Mouse (Mus musculus) spleen, adult 2 months (tissue): ENCODE data around the gene Tia1. TPM values are rescaled to one million over a fixed set of nuclear protein-coding genes. Genes with fewer than 3 reads are reported as not detected.
A peak's percentile ranks its signal among the peaks of the same experiment; 100 is the strongest.
"Not testable (repeated sequence)": the region's sequence is repeated elsewhere in the genome, so short reads cannot be mapped to it uniquely, and the experiment has no call there.

Source experiments
- DNase-seq, 2 experiments: peaks; one replicate each; pipeline versions ENCODE4 v3.0.0 to v3.0.0-alpha.2; 2012 to 2021; ENCODE audit warnings: low spot score in 2 of 2, low read depth in 1 of 2
- H3K27ac ChIP-seq: fragments of 200-500 bp; 2 replicates; pipeline ENCODE4 v1.5.1; 2012; ENCODE audit warnings: low read length, inconsistent platforms; ENCODE audit not compliant: insufficient read depth
- H3K27me3 ChIP-seq: fragments of 200-500 bp; 2 replicates; pipeline ENCODE4 v1.6.1; 2012; ENCODE audit warnings: mild to moderate bottlenecking, moderate library complexity, low read length, inconsistent platforms; ENCODE audit not compliant: control insufficient read depth, insufficient read depth
- H3K36me3 ChIP-seq: fragments of 200-500 bp; 2 replicates; pipeline ENCODE4 v1.6.1; 2012; ENCODE audit warnings: mild to moderate bottlenecking, low read length, inconsistent platforms; ENCODE audit not compliant: control insufficient read depth, insufficient read depth
- H3K4me1 ChIP-seq: fragments of 200-500 bp; 2 replicates; pipeline ENCODE4 v1.6.1; 2011; ENCODE audit warnings: inconsistent platforms; ENCODE audit not compliant: control insufficient read depth, insufficient read depth, insufficient read length
- H3K4me3 ChIP-seq: fragments of 200-500 bp; 2 replicates; pipeline ENCODE4 v1.5.1; 2011; ENCODE audit warnings: mild to moderate bottlenecking, inconsistent platforms; ENCODE audit not compliant: insufficient read depth, insufficient read length; ENCODE audit errors: extremely low read depth
- CTCF ChIP-seq: fragments of 200-500 bp; IDR thresholded peaks from 2 replicates; pipeline ENCODE4 v1.5.1; 2011; ENCODE audit warnings: mild to moderate bottlenecking, inconsistent platforms; ENCODE audit not compliant: insufficient read depth, insufficient read length, insufficient replicate concordance; ENCODE audit errors: extremely low read depth
- POLR2A ChIP-seq: fragments of 200-500 bp; IDR thresholded peaks from 2 replicates; pipeline ENCODE4 v1.6.1; 2011; ENCODE audit warnings: low read depth, low read length, inconsistent platforms
- WGBS: fragments of 180-500 bp; shearing (Covaris S2); methylation state at CpG from one replicate; pipeline ENCODE4 v1.1.7; 2018; 5-methylcytosine and 5-hydroxymethylcytosine counted together
- polyA plus RNA-seq: library from polyadenylated mRNA; depleted of rRNA; stranded (reverse); fragments of >200 nt; gene quantifications from 2 replicates; pipeline ENCODE4 v1.2.3, GENCODE M21; 2012

The Tia1 gene
- polyA plus RNA-seq, 1 experiment, result 15.4 TPM

DNA sequence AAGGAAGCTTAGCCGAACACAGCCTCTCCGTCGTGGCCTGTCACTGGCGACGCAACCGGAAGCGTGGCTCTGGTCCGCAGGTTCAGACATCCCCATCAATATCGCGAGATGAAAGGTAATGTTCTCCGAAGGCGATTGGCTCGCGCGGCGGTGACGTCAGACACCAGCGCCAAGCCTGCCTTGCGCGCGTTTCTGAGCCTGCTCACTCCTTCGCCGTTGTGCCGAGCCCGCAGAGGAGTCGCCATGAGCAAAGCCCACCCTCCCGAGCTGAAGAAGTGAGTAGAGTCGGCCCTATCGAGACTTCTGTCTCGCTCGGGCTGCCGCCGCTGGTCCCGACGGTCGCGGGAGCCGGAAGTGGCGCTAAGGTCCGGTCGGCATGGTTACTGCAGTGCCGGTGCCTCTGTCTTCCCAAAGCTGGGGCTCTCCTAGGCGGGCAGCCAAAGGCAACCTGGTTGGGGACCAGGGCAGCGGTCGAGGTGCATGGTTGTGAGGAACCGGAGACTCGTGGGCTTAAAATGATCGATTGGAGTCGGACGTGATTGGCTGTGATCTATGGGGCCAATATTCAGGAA, 32.6 kb upstream of the Tia1 start:
- H3K36me3 ChIP-seq, result peaks cover 3% of the 10 kb centered on the region; the same call in 1 of the 2 replicates
- peak; percentile 90 to 93 for DNase-seq
- H3K27ac ChIP-seq, result peak overlapping the region; percentile 85
- under 1% methylated on average over 50 of the region's 50 CpGs for WGBS
- peaks cover 4% of the 10 kb centered on the region; the same call in 1 of the 2 replicates for H3K4me1 ChIP-seq
- no peaks in the 10 kb centered on the region for H3K27me3 ChIP-seq
- no peak for TF ChIP-seq CTCF
- peak; percentile 95 for TF ChIP-seq POLR2A
- H3K4me3 ChIP-seq, result peak overlapping the region; percentile 90

GRCm38 (mm10) chr6:86371950-86372516, 32.0 kb upstream of the Tia1 start:
- 3% methylated on average over 12 of the region's 12 CpGs for whole genome bisulfite sequencing
- Histone ChIP-seq H3K4me3 (peak overlapping the region; percentile 90), H3K27me3 (no peaks in the 10 kb centered on the region), H3K27ac (no peak overlapping the region), H3K4me1 (peaks cover 4% of the 10 kb centered on the region; the same call in 1 of the 2 replicates), H3K36me3 (peaks cover 6% of the 10 kb centered on the region)
- TF ChIP-seq POLR2A, result no peak
- TF ChIP-seq CTCF, result no peak
- DNase-seq, result no peak

DNA sequence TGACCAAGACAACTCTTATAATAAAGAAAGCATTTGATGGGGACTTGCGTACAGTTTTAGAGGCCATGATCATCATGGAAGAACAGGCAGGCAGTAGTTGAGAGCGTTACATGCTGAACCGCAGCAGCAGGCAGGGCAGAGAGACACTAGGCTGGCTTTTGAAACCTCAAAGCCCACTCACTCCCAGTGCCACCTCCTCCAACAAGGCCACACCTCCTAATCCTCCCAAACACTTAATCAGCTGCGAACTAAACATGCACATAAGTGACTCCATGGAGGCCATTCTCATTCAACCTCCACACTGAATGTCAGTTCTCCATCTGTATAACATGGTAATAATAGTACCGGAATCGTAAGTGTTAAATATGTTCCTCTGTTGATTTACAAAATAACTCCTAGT, 30.5 kb upstream of the Tia1 start:
- 94% methylated on average over 6 of the region's 6 CpGs for WGBS
- Histone ChIP-seq H3K4me3 (no peak overlapping the region), H3K27ac (no peak overlapping the region), H3K27me3 (no peaks in the 10 kb centered on the region), H3K36me3 (peaks cover 17% of the 10 kb centered on the region), H3K4me1 (peaks cover 4% of the 10 kb centered on the region; the same call in 1 of the 2 replicates)
- DNase-seq, result no peak
- TF ChIP-seq CTCF (no peak), POLR2A (no peak)

GRCm38 (mm10) chr6:86378341-86378740, 25.7 kb upstream of the Tia1 start:
- H3K4me1 ChIP-seq, result no peaks in the 10 kb centered on the region
- H3K27me3 ChIP-seq, result no peaks in the 10 kb centered on the region
- DNase-seq, result no peak
- TF ChIP-seq POLR2A (no peak), CTCF (no peak)
- no peak overlapping the region for H3K27ac ChIP-seq
- H3K36me3 ChIP-seq, result peaks cover 19% of the 10 kb centered on the region
- H3K4me3 ChIP-seq, result no peak overlapping the region
- WGBS, result 91% methylated on average over 3 of the region's 3 CpGs

GRCm38 (mm10) chr6:86380112-86380511, 23.9 kb upstream of the Tia1 start:
- H3K4me3 ChIP-seq, H3K27me3 ChIP-seq, DNase-seq, H3K27ac ChIP-seq, H3K4me1 ChIP-seq: not testable (repeated sequence)
- peaks cover 19% of the 10 kb centered on the region for H3K36me3 ChIP-seq
- WGBS, result 80% methylated on average over 8 of the region's 8 CpGs

GRCm38 (mm10) chr6:86382551-86382950, 21.5 kb upstream of the Tia1 start:
- Histone ChIP-seq H3K36me3 (peaks cover 12% of the 10 kb centered on the region), H3K4me3 (no peak overlapping the region), H3K27me3 (no peaks in the 10 kb centered on the region), H3K27ac (no peak overlapping the region), H3K4me1 (no peaks in the 10 kb centered on the region)
- TF ChIP-seq POLR2A (no peak), CTCF (no peak)
- no peak for DNase-seq

DNA sequence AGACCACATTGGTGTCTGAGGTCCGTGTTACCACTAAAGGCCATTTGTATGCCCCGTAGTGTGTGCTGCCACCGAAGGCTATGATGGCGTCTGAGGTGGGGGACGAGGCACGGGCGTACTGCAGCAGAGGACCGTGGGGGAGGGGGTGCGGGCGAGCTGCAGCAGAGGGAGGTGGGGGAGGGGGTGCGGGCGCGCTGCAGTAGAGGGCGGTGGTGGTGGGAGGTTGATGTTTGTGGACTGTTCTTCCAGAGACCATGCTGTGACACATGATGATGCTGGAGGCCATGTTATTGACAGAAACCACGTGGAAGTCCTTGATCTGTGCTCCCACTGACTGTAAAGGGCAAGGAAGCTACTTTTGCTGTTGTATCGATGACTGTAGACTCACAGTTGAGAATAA, 20.6 kb upstream of the Tia1 start:
- H3K36me3 ChIP-seq, result peaks cover 5% of the 10 kb centered on the region
- 66% methylated on average over 16 of the region's 16 CpGs for WGBS
- no peak for TF ChIP-seq CTCF
- TF ChIP-seq POLR2A, result no peak
- no peaks in the 10 kb centered on the region for H3K4me1 ChIP-seq
- DNase-seq, result no peak
- no peak overlapping the region for H3K27ac ChIP-seq
- H3K4me3 ChIP-seq, result no peak overlapping the region
- H3K27me3 ChIP-seq, result no peaks in the 10 kb centered on the region
